Mouse (Mus musculus): ENCODE results near the gene Cacna1d.

GRCm38 (mm10) chr14:30217124-30217523 is 274.1 kb downstream of the Cacna1d start:
- TF ChIP-seq CTCF (IDR thresholded peaks at IDR 0.05; ENCODE audit: insufficient read depth, low read length) (no peak), POLR2A (IDR thresholded peaks at IDR 0.05; ENCODE audit: borderline replicate concordance, extremely low read depth, low read depth, low read length) (no peak)
